Mouse (Mus musculus) macrophage (primary cell): ENCODE measurements around the gene Gucd1. TPM values are rescaled to one million over a fixed set of nuclear protein-coding genes. Genes with fewer than 3 reads are reported as not detected.
"Not testable (repeated sequence)": the region's sequence is repeated elsewhere in the genome, so short reads cannot be mapped to it uniquely, and the experiment has no call there.

ENCODE experiments used
- H3K27ac ChIP-seq: fragments of 350-480 bp; formaldehyde crosslinking; 2 replicates; pipeline ENCODE4 v1.9.0; 2021
- H3K36me3 ChIP-seq: fragments of 350-480 bp; formaldehyde crosslinking; 2 replicates; pipeline ENCODE4 v1.9.0; 2021; ENCODE audit errors: inconsistent target
- H3K4me3 ChIP-seq: fragments of 350-480 bp; formaldehyde crosslinking; 2 replicates; pipeline ENCODE4 v1.9.0; 2021; ENCODE audit errors: inconsistent target
- H3K79me2 ChIP-seq: fragments of 350-480 bp; formaldehyde crosslinking; 2 replicates; pipeline ENCODE4 v1.9.0; 2021; ENCODE audit errors: inconsistent target
- WGBS: methylation state at CpG from one replicate; pipeline ENCODE4 v1.1.7; 2026; ENCODE audit warnings: inconsistent platforms; ENCODE audit not compliant: missing documents; 5-methylcytosine and 5-hydroxymethylcytosine counted together
- polyA plus RNA-seq: library from polyadenylated mRNA; stranded (reverse); fragments of 250-400 nt; gene quantifications from 3 replicates; pipeline ENCODE4 v1.2.4, GENCODE M21; 2018; ENCODE audit warnings: inconsistent platforms

The Gucd1 gene
- polyA plus RNA-seq, 1 experiment from 2014 or later = 11.2 TPM

- no peaks in the 10 kb centered on the region for H3K79me2 ChIP-seq
- 20% methylated on average over 3 of the region's 3 CpGs for WGBS
- no peaks in the 10 kb centered on the region for H3K36me3 ChIP-seq
- H3K4me3 ChIP-seq = no peak overlapping the region
- no peak overlapping the region for H3K27ac ChIP-seq
Measured at GRCm38 (mm10) chr10:75436604-75437217, 81.1 kb downstream of the Gucd1 start.

DNA sequence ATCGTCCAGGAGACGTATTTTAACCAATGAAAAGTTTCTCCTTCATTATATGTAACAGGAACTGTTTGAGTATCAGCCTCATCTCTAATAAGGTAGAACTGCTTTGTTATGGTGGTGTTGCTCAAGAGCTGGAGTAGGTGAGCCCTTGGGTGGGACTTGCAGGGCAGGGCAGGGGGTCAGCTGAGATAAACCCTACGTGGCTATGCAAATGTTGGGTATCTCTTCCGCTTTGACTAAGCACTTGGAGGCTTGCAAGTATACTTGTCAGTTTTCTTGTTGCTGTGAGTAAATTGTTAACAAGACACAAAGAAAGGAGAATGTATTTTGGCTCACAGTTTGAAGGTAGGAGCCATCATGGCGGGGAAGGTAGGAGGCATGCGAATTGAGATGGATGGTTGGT lies 87.1 kb downstream of the Gucd1 start:
- no peak overlapping the region for H3K4me3 ChIP-seq
- H3K79me2 ChIP-seq = no peaks in the 10 kb centered on the region
- no peak overlapping the region for H3K27ac ChIP-seq
- WGBS = 93% methylated on average over 6 of the region's 6 CpGs
- no peaks in the 10 kb centered on the region for H3K36me3 ChIP-seq

DNA sequence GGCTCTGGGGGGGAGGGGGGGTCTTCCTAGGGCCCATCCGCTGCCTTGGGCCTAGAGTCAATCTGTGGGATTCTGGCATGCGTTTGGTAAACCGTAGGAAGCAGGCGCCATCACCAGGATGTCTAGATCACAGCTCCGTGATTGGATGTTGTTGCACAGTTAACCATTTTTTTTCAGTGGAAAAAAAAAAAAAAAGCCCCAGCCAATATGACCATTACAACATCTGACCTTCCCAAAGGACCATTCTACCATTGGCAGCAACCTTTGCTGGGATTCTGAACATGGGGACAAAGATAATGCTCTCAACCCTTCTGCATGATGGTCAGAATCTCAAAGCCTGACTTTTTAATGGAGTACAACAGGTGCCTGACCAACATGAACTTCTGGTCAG lies 87.6 kb downstream of the Gucd1 start:
- Histone ChIP-seq H3K27ac (no peak overlapping the region), H3K79me2 (no peaks in the 10 kb centered on the region), H3K4me3 (no peak overlapping the region), H3K36me3 (no peaks in the 10 kb centered on the region)
- WGBS = 86% methylated on average over 4 of the region's 5 CpGs

GRCm38 (mm10) chr10:75429522-75430146 lies 88.1 kb downstream of the Gucd1 start:
- WGBS = 15% methylated on average over 7 of the region's 7 CpGs
- no peak overlapping the region for H3K27ac ChIP-seq
- no peaks in the 10 kb centered on the region for H3K36me3 ChIP-seq
- no peak overlapping the region for H3K4me3 ChIP-seq
- H3K79me2 ChIP-seq = no peaks in the 10 kb centered on the region

DNA sequence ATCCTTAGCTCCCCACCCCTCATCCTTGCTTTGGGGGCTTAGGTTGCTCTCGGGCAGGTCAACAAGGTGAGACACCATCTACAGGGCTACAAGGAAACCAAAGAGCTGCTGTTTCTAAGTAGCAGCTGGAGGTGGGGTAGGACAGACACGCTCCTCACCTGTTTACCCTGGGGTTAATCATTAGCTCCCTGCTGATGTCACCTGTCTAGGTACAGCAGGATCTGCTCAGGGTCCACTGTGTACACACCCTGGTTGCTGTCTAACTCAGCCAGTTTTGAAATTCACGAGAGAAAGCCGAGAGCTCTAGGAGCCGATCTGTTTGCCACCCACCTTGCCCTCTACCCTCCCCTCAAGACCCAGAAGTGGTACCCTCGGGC lies 88.8 kb downstream of the Gucd1 start:
- WGBS = 75% methylated on average over 6 of the region's 6 CpGs
- no peak overlapping the region for H3K27ac ChIP-seq
- no peaks in the 10 kb centered on the region for H3K79me2 ChIP-seq
- H3K36me3 ChIP-seq = no peaks in the 10 kb centered on the region
- H3K4me3 ChIP-seq = no peak overlapping the region

DNA sequence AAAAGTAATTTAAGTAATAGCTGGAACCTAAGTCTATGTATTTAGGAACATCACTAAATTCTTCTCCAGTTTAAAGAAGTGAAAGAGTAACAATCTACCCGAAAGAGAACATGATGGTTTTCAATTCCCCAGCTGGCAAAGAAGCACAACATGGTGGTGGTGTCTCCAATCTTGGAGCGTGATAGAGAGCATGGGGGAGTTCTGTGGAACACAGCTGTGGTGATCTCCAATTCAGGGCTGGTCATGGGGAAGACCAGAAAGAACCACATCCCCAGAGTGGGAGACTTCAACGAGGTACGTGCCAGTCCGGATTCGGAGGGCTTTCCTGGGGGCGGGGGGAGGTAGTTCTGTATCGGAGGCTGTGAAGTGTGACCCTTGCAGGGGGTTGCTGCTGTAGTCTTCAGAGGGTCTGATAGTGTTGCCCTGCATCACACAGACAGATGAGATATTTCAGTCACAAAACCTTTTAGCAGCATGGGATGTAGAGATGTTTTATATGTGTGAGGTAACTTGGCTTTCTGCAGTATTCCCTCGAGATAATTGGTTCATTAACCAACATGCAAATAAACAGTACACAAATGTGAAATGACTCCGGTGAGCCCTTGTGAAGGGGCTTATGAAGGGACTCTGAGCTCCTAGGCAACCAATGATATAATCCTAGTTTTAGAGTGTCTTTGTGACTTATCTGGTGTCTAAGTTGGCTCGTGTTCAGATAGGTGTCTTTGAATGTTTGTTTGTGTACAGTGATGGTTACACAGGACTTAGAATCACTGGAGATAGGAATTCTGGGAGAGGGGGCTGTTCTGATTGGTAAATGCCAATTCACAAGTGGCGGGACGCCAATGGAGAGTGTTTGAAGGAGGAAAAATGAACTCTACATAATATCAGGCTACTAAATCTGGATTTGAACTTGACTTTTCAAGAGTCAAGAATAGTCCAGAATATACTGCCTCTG lies 89.4 kb downstream of the Gucd1 start:
- no peak overlapping the region for H3K27ac ChIP-seq
- H3K36me3 ChIP-seq = no peaks in the 10 kb centered on the region
- 87% methylated on average over 13 of the region's 13 CpGs for WGBS
- H3K79me2 ChIP-seq = no peaks in the 10 kb centered on the region
- no peak overlapping the region for H3K4me3 ChIP-seq

DNA sequence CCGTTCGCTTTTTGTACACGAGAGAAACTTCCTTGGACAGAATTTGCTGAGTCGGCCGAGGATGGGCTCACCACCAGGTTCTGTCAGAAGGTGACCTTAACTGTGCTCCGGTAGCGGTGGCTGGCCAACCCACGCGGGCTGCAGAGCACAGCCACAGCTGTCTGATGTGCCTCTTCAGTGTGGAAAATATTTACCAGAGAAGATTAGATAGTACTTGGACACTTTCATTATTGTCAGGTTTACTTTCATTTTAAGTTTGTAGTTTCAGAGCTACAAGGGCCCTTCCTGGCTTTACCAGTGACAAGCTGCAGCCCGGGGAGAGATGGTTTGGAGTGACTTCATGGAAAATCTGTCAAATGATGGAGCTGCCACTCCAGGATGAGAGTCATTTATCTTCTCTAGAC lies 93.3 kb downstream of the Gucd1 start:
- no peaks in the 10 kb centered on the region for H3K36me3 ChIP-seq
- no peak overlapping the region for H3K4me3 ChIP-seq
- H3K27ac ChIP-seq = no peak overlapping the region
- no peaks in the 10 kb centered on the region for H3K79me2 ChIP-seq
- 62% methylated on average over 10 of the region's 10 CpGs for WGBS

GRCm38 (mm10) chr10:75418747-75419146 lies 99.0 kb downstream of the Gucd1 start:
- Histone ChIP-seq H3K36me3 (no peaks in the 10 kb centered on the region), H3K27ac (no peak overlapping the region), H3K79me2 (no peaks in the 10 kb centered on the region), H3K4me3 (no peak overlapping the region)
- WGBS = 87% methylated on average over 4 of the region's 4 CpGs

GRCm38 (mm10) chr10:75417363-75418042 lies 100.3 kb downstream of the Gucd1 start:
- no peak overlapping the region for H3K4me3 ChIP-seq
- H3K79me2 ChIP-seq = no peaks in the 10 kb centered on the region
- H3K36me3 ChIP-seq = no peaks in the 10 kb centered on the region
- WGBS = 93% methylated on average over 8 of the region's 8 CpGs
- H3K27ac ChIP-seq = no peak overlapping the region

DNA sequence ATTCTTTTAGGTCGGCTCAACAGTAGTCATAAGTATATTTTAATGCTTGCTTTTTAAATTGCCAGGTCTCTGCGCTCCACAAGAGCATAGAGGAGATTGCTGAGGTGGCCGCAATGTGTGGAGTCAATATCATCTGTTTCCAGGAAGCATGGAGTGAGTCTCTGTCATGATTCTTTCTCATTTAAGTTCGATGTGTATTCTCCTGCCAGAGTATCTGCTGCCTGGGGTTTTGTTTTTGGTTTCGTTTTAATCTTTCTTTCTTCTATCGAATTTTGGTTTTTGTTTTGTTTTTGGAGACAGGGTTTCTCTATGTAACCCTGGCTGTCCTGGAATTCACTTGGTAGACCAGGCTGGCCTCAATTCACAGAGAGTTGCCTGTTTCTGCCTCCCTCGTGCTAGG lies 102.8 kb downstream of the Gucd1 start:
- Histone ChIP-seq H3K79me2 (no peaks in the 10 kb centered on the region), H3K4me3 (no peak overlapping the region), H3K27ac (no peak overlapping the region), H3K36me3 (no peaks in the 10 kb centered on the region)
- 63% methylated on average over 7 of the region's 7 CpGs for WGBS

- Histone ChIP-seq H3K36me3 (no peaks in the 10 kb centered on the region), H3K79me2 (no peaks in the 10 kb centered on the region), H3K27ac (no peak overlapping the region), H3K4me3 (no peak overlapping the region)
- WGBS = 95% methylated on average over 24 of the region's 27 CpGs
Measured at GRCm38 (mm10) chr10:75412114-75413103, 105.4 kb downstream of the Gucd1 start.

DNA sequence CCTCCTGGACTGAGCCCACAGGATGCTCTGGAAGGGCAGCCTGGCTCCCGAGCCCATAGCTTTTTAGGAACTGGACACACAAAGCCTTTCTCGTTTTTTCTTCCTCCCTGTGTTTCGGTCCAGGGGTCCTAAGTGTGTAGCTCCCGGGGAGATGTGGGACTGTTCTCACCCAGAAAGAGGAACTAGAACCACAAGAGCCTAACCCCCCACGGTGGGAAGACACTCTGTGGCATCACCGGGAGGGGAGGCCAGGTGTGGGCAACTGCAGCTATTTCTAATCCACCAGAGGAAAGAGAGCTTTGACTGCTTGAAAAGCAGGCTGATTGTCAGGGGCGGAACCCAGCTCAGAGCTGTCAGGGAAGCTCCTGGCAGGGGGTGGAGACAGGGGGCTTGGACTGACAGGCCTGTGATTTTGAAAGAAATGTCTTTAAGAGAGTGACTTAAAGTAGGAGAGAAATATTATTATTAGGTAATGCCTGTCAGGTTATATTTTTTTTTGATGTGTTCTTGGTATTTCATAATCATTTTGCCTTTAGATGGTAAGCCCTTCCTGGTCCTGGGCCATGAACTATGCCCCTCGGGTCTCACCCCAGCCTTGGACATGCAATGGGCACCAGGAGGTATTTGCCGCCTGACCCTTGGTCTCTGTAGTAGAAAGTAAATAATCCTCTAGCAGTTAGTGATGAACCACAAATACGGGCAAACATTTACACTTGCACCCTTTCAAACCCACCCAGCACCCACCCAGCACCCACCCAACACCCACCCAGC lies 106.2 kb downstream of the Gucd1 start:
- 3% methylated on average over 6 of the region's 10 CpGs for WGBS
- not testable (repeated sequence) for H3K4me3 ChIP-seq, H3K36me3 ChIP-seq, H3K79me2 ChIP-seq, H3K27ac ChIP-seq

DNA sequence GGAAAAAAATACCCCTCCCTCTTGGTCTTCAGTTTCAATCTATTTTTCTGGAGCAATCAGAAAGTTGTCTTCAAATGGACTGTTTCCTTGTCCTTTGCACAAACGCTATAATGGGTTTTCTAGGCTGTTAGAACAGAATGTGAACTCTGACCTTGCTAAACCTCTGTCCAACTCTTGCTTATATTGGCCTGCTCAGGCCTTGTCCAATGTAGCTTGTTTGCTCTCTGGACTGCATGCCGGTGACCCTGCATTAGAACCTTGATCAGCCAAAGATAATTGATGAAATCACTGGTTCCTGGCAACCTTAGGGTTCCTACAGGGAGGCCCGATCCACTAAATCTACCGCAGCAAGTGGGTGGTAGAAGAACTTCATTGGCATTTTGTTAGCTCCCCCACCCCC lies 110.0 kb downstream of the Gucd1 start:
- Histone ChIP-seq H3K4me3 (no peak overlapping the region), H3K27ac (no peak overlapping the region), H3K79me2 (no peaks in the 10 kb centered on the region), H3K36me3 (no peaks in the 10 kb centered on the region)
- 95% methylated on average over 4 of the region's 4 CpGs for WGBS
